Mouse (Mus musculus) heart, embryonic 16.5 days (tissue): ENCODE results near the gene Gm10778. TPM values are rescaled to one million over a fixed set of nuclear protein-coding genes. Genes with fewer than 3 reads are reported as not detected.
"Not testable (repeated sequence)": the region's sequence is repeated elsewhere in the genome, so short reads cannot be mapped to it uniquely, and the experiment has no call there.

ENCODE experiments used
- ATAC-seq: fragments of 200-750 bp; cut with Nextera tagmentation; replicated peaks from 2 replicates; pipeline ENCODE4 v1.8.0; 2017; ENCODE audit warnings: moderate number of reproducible peaks; ENCODE audit not compliant: insufficient read depth, low FRiP score; ENCODE audit errors: extremely low read depth
- H3K27ac ChIP-seq: fragments of 300-500 bp; sonication (generic); 2 replicates; pipeline ENCODE4 v1.5.1; 2014; ENCODE audit warnings: mild to moderate bottlenecking, low read length, control low read depth, moderate library complexity
- H3K27me3 ChIP-seq: fragments of 300-500 bp; sonication (generic); 2 replicates; pipeline ENCODE4 v1.6.1; 2014; ENCODE audit warnings: low read length, mixed read lengths; ENCODE audit not compliant: control insufficient read depth, insufficient read depth
- H3K36me3 ChIP-seq: fragments of 300-500 bp; sonication (generic); 2 replicates; pipeline ENCODE4 v1.6.1; 2014; ENCODE audit not compliant: control insufficient read depth, insufficient read depth
- H3K4me1 ChIP-seq: fragments of 300-500 bp; sonication (generic); 2 replicates; pipeline ENCODE4 v1.6.1; 2014; ENCODE audit warnings: low read length, mixed read lengths; ENCODE audit not compliant: control insufficient read depth, insufficient read depth
- H3K4me2 ChIP-seq: fragments of 300-500 bp; sonication (generic); 2 replicates; pipeline ENCODE4 v1.6.1; 2014; ENCODE audit warnings: low read depth, mild to moderate bottlenecking, control low read depth, low read length
- H3K4me3 ChIP-seq: fragments of 300-500 bp; sonication (generic); 2 replicates; pipeline ENCODE4 v1.5.1; 2014; ENCODE audit warnings: mild to moderate bottlenecking, control low read depth, low read length
- H3K9ac ChIP-seq: fragments of 300-500 bp; sonication (generic); 2 replicates; pipeline ENCODE4 v1.6.1; 2014; ENCODE audit warnings: low read length, control low read depth
- H3K9me3 ChIP-seq: fragments of 300-500 bp; sonication (generic); replicated peaks from 2 replicates; pipeline ENCODE4 v1.6.1; 2016; ENCODE audit warnings: low read length; ENCODE audit not compliant: control insufficient read depth
- WGBS: fragments of 180-500 bp; shearing (Covaris S2); extraction: QIAGEN DNeasy Blood & Tissue Kit; methylation state at CpG from one replicate; pipeline ENCODE4 v1.1.7; 2014; 5-methylcytosine and 5-hydroxymethylcytosine counted together
- polyA plus RNA-seq: library from polyadenylated mRNA; unstranded; fragments of >200 nt; fragmentation: Nextera tagmentation; extraction: Ambion mirVana; gene quantifications from 2 replicates; pipeline ENCODE4 v1.2.1, GENCODE M21; 2015

The Gm10778 gene
- 3.2 and 4.0 TPM in 2 replicates for polyA plus RNA-seq

DNA sequence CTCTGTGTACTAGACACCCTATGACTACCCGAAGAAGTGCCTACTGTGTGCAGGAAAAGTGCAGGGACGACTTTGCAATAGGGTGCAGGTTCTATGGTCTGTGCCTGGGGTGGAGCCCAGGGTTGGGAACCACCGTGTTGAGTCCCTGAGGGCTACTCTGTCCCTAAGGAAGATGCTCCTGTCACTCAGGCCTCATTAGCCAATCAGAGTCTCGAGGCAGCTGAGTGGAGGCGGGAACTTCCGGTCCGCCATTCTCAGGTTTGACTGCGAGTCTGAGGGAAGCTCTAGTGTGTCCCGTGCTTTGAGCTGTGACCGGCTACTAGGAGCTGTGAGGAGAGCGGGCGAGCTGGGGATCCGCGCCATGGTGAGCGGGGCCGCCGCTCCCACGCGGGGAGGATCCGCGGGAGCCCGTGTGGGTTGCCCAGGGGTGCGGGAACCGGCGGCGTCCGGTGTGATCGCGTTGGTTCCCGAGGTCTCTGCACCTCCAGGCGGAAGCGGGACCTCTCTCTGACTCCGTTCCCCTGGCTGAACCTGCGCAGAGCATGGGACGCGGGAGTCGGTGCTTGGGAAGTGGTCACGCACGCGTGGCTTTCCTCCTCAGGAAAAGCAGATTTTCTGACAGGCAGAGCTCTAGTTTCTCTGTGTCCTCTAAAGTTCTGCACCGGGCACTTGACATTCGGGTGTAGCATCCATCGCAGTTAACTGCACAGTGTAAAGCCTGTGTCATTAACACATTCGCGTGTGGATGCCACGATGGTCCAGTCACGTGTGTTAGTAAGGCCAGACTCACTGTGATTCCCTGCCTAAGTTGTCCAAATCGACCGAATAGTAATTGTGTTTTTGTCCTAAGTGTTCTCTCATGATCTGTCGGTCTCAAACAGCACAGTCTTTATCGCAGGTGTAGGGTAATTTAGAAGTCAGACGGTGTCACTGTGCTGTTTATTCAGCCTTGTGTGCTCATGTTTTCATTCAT lies at the start of gene Gm10778:
Gene Gm10778 (plus strand): TSS at position 257 of the 973 bp plus-strand sequence.
- not testable (repeated sequence) for H3K4me1 ChIP-seq, H3K9me3 ChIP-seq, H3K27me3 ChIP-seq
- Histone ChIP-seq H3K9ac (peak within 1 kb of the TSS; percentile 80), H3K36me3 (peaks cover 12% of the 10 kb centered on the region; the same call in 1 of the 2 replicates), H3K4me3 (peak within 1 kb of the TSS; percentile 64), H3K27ac (peak within 1 kb of the TSS; percentile 77), H3K4me2 (peak within 1 kb of the TSS; percentile 71)
- ATAC-seq = peak; percentile 93
- WGBS = 2% methylated on average over 32 of the region's 52 CpGs

DNA sequence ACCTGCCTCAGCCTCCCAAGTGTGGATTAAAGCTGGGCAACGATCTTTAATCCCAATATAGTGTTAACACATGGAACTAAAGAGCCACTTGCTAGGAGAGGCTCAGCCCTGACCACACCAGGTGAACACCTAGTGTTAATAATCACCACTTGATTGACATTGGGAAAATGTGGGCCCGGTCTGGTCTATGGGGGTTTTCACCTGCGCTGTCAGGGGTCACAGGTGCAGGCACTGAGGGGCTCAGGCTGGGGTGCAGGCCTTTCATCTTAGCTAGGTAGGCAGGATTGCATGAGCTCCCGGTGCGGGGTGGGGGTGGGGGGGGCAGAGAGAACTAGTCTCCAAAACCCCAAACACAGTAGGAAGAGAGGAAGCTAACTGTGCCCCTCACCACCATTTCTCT lies 49.2 kb upstream of the Gm10778 start:
- 0 out of 2 replicates have a peak, but pooled peaks cover 4% of the 10 kb centered on the region for H3K27me3 ChIP-seq
- H3K36me3 ChIP-seq = no peaks in the 10 kb centered on the region
- no peak overlapping the region for H3K4me2 ChIP-seq
- no peak overlapping the region for H3K9ac ChIP-seq
- H3K4me3 ChIP-seq = no peak overlapping the region
- no peaks in the 10 kb centered on the region for H3K9me3 ChIP-seq
- WGBS = 75% methylated on average over 5 of the region's 5 CpGs
- peaks cover 56% of the 10 kb centered on the region for H3K4me1 ChIP-seq
- ATAC-seq = no peak
- no peak overlapping the region for H3K27ac ChIP-seq

DNA sequence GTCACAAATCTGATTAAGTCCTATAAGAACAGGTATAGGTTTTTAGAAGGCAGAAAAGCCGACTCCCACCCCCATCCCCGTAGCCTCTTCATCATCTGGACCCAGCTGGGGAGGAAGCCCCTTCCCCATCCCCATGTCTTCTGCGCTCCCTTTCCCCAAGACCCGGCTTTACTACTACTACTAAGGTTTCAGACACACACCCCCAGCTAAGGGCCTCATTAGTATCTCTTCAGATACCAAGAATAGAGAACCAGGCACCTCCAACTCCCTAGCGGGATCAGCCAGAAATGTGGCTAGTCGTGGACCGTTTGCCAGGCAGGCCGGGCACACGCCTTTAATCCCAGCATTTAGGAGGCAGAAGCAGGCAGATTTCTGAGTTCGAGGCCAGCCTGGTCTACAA lies 48.8 kb upstream of the Gm10778 start:
- Histone ChIP-seq H3K4me1 (peaks cover 58% of the 10 kb centered on the region), H3K9ac (no peak overlapping the region)

DNA sequence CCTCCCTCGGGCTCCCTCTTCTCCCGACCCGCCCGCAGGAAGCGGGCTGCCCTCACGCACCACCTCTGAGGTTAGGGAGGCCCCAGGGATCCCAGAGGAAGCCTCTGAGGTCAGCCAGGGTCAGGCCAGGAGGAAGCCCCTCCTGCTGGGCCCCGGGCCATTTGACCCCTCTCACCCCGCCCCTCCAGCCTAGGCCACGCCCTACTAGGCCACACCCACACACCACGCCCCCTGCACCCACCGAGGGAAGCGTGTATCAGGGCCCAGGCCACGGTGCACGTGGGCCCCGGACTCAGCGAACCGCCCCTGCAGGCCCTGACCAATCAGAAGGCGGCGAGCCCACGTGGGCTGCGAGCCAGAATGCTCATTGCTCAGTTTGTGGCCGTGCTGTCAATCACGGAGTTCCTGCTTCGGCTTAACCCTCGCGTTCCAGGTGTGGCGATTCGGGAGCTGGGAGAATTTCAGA lies 48.1 kb upstream of the Gm10778 start, which contains the start of gene Tle6:
Gene Tle6 (minus strand): TSS at position 336 of the 466 bp plus-strand sequence.
- peak within 1 kb of the TSS; percentile 46 for H3K4me3 ChIP-seq
- H3K9me3 ChIP-seq = no peaks in the 10 kb centered on the region
- ATAC-seq = peak; percentile 84
- peaks cover 58% of the 10 kb centered on the region for H3K4me1 ChIP-seq
- peak within 1 kb of the TSS; percentile 69 for H3K27ac ChIP-seq
- no peaks in the 10 kb centered on the region for H3K36me3 ChIP-seq
- H3K27me3 ChIP-seq = no peaks in the 10 kb centered on the region
- H3K9ac ChIP-seq = peak within 1 kb of the TSS; percentile 66
- WGBS = under 1% methylated on average over 28 of the region's 28 CpGs
- peak within 1 kb of the TSS; percentile 71 for H3K4me2 ChIP-seq

More for the DNA sequence above, 48.8 kb upstream of the Gm10778 start:
- H3K9me3 ChIP-seq = no peaks in the 10 kb centered on the region
- 43% methylated on average over 10 of the region's 10 CpGs for WGBS
- H3K36me3 ChIP-seq = no peaks in the 10 kb centered on the region
- no peak overlapping the region for H3K4me3 ChIP-seq
- no peak for ATAC-seq
- peak overlapping the region; percentile 69 for H3K27ac ChIP-seq
- H3K4me2 ChIP-seq = peak overlapping the region; percentile 71; the same call in 1 of the 2 replicates
- 0 out of 2 replicates have a peak, but pooled peaks cover 2% of the 10 kb centered on the region for H3K27me3 ChIP-seq

DNA sequence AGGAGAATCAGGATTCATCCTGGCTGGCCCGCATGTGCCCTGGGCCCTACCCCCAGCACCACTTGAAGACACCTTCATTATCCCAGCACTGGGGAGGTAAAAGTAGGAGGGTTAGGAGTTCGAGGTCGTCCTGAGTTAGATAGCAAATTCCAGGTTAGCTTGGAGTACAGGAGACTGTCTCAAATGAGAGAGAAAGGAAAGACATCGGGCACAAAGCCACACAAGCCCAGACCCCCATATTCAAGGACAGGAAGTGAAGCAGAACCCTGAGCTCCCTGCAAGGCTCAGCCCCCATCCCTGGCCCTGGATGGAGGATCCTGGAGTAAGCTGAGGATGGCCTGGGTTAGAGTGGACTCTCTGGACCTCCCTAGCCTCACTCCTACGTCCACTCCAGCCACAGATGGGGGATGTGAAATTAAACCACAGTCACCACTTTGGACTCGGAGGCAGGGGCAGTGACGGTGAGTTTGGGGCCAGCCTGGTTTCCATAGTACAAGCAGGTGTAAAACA lies 47.4 kb upstream of the Gm10778 start:
- peak overlapping the region; percentile 43 for H3K27ac ChIP-seq
- no peaks in the 10 kb centered on the region for H3K36me3 ChIP-seq
- H3K27me3 ChIP-seq = no peaks in the 10 kb centered on the region
- peaks cover 53% of the 10 kb centered on the region for H3K4me1 ChIP-seq
- ATAC-seq = no peak
- no peaks in the 10 kb centered on the region for H3K9me3 ChIP-seq
- peak overlapping the region; percentile 71 for H3K4me2 ChIP-seq
- WGBS = 34% methylated on average over 7 of the region's 7 CpGs
- H3K9ac ChIP-seq = peak overlapping the region; percentile 63
- peak overlapping the region; percentile 46 for H3K4me3 ChIP-seq

DNA sequence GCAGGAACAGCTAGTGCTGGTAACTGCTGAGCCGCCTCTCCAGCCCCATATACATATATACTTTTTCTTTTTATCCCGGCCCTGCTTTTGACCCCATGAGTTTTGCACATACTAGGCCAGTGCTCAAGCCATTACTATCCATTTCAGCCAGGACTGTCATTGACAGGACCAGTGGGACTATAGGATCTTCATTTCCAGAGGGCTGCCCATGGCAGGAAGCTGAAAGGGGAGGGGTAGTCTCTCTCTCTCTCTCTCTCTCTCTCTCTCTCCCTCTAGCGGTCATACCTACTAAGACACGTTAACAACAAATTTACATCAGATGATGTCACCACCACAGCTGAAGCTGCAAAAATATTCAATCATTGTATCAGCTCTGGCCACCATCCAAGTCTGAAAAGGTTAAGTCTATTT lies 46.1 kb upstream of the Gm10778 start:
- Histone ChIP-seq H3K36me3 (no peaks in the 10 kb centered on the region), H3K27ac (0 out of 2 replicates have a peak overlapping the region, but pooled peaks have one; percentile 33), H3K9me3 (no peaks in the 10 kb centered on the region), H3K9ac (no peak overlapping the region), H3K4me1 (peaks cover 41% of the 10 kb centered on the region), H3K27me3 (no peaks in the 10 kb centered on the region), H3K4me3 (no peak overlapping the region), H3K4me2 (no peak overlapping the region)
- 23% methylated on average over 4 of the region's 4 CpGs for WGBS
- no peak for ATAC-seq

DNA sequence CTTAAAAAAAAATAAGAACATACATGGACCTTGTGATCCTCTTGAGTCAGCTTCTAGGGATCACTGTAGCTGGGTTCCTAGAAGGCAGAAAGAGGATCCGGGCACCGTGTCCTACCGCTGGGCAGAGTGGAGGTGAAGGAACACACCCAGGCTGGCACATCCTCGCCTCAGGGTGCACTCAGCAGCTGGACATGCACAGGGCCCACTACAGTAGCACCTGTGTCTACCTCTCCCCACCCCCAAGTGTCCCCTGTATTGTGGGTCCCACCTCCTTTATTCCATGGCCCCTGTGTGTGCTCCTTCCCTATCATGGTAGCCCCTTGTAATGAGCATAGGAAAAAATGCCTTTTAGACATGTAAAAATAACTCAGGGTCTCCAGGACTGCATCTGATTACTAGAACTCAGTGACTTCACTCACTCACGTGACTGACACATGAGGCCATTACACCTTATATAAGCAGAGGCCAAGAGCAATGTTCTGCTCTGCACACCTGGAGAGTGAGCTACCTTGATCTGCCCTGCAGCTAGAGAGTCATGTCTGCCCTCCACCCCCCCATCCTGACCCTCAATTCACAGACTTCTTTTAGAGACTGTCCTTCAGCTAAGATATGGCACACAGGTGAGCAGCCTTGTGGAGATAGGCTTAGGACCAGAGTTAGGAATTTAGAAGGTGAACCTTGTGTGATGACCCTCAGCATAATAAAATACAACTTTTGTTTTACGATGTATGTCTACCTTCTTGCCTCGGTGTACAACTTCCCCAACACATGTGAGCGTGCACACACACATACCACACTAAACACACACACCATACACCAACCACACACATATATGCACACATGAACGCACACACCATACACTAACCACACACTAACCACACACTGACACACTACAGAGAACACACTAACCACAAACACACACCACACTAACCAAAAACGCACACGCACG lies 44.6 kb upstream of the Gm10778 start:
- Histone ChIP-seq H3K4me3 (peak overlapping the region; percentile 30), H3K9ac (peak overlapping the region; percentile 64), H3K4me2 (peak overlapping the region; percentile 54), H3K9me3 (no peaks in the 10 kb centered on the region), H3K27me3 (no peaks in the 10 kb centered on the region), H3K4me1 (peaks cover 37% of the 10 kb centered on the region), H3K27ac (peak overlapping the region; percentile 46; the same call in 1 of the 2 replicates), H3K36me3 (no peaks in the 10 kb centered on the region)
- WGBS = 74% methylated on average over 12 of the region's 12 CpGs
- no peak for ATAC-seq

DNA sequence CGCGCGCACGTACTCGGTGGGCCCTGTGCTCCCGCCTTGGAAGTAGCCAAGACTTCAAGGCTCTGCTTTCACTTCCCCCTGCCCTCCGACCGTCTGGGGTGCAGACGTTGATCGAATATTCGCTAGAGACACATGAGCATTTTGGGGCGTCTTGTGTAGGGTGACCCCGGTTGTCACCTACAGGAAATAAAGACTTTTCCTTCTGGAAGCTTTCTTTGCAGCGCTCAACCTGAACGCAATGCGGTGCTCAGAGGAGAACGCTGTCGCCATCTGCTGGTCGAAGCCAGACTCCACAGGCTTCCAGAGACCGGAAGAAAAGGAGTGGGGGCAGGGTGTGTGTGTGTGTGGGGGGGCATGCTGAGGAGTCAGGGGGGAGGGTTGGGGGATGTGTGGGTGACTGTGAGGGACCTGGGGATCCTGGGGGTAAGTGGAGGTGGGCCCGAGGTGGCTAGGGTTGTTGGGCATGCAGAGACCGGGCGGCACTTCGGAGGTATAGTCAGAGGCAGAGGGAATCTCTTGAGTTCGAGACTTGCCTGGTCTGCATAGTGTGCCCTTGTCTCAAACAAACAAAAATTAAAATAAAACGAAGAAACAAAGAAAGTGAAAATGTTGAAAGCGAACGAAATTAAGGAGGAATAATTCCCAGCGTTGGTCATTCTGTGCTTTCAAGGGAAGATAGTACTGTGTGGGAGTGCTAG lies 43.7 kb upstream of the Gm10778 start:
- Histone ChIP-seq H3K4me1 (peaks cover 33% of the 10 kb centered on the region), H3K4me3 (peak overlapping the region; percentile 52), H3K9ac (peak overlapping the region; percentile 64), H3K4me2 (peak overlapping the region; percentile 68), H3K27ac (peak overlapping the region; percentile 92), H3K27me3 (no peaks in the 10 kb centered on the region), H3K36me3 (peaks cover 4% of the 10 kb centered on the region; the same call in 1 of the 2 replicates), H3K9me3 (no peaks in the 10 kb centered on the region)
- ATAC-seq = peak; percentile 28
- 16% methylated on average over 29 of the region's 29 CpGs for WGBS
